Mouse (Mus musculus): Measurements from ENCODE around the gene Iscu.

- TF ChIP-seq EP300 (IDR thresholded peaks at IDR 0.05; ENCODE audit: low read depth) (no peak), CTCF (IDR thresholded peaks at IDR 0.05; ENCODE audit: low read depth) (no peak)
Measured at GRCm38 (mm10) chr5:113812638-113813037, 40.1 kb downstream of the Iscu start.

Data from liver, postnatal 0 days (tissue).